Mouse (Mus musculus): ENCODE measurements around the gene Atxn7l1.

- TF ChIP-seq CTCF (IDR thresholded peaks at IDR 0.05; ENCODE audit: insufficient read depth, low read depth, low read length) (no peak), POLR2A (IDR thresholded peaks at IDR 0.05; ENCODE audit: insufficient read depth, low read depth, low read length) (no peak)
These were observed 177.9 kb downstream of the Atxn7l1 start for GRCm38 (mm10) chr12:33325424-33325823.

Measured in olfactory bulb, adult 2 months (tissue).